Mouse (Mus musculus): ENCODE measurements around the gene Mmp19. TPM values are rescaled to one million over a fixed set of nuclear protein-coding genes. Genes with fewer than 3 reads are reported as not detected.

The Mmp19 gene
- polyA plus RNA-seq (2015; fragmentation: Nextera tagmentation; extraction: Ambion mirVana), result 10.4 and 10.6 TPM in 2 replicates

- peak within 1 kb of the TSS; percentile 38 for H3K4me3 ChIP-seq (ENCODE audit: low read depth, low read length)
- peak within 1 kb of the TSS; percentile 4; the same call in 1 of the 2 replicates for H3K9ac ChIP-seq (ENCODE audit: low read depth, low read length)
- no peaks in the 10 kb centered on the region for H3K4me1 ChIP-seq (ENCODE audit: control insufficient read depth, low read depth, low read length)
- no peaks in the 10 kb centered on the region for H3K27me3 ChIP-seq (ENCODE audit: control insufficient read depth, insufficient read depth, low read depth, low read length)
- WGBS (ENCODE audit: insufficient replicate concordance), result 51% methylated on average over 7 of the region's 7 CpGs
- H3K4me2 ChIP-seq (ENCODE audit: low read depth, low read length), result peak within 1 kb of the TSS; percentile 25
- no peaks in the 10 kb centered on the region for H3K36me3 ChIP-seq (ENCODE audit: control insufficient read depth, insufficient read depth)
- no peaks in the 10 kb centered on the region for H3K9me3 ChIP-seq (replicated peaks; ENCODE audit: control insufficient read depth, low read length)
- peak; percentile 84 for ATAC-seq (ENCODE audit: low read depth)
- peak within 1 kb of the TSS; percentile 56 for H3K27ac ChIP-seq (ENCODE audit: low read length)
These were observed at the start of gene Mmp19 for GRCm38 (mm10) chr10:128790398-128791124. Gene Mmp19, plus strand, starts transcription at chr10:128790910.

- Histone ChIP-seq H3K36me3 (ENCODE audit: control insufficient read depth, insufficient read depth) (no peaks in the 10 kb centered on the region), H3K4me3 (ENCODE audit: low read depth, low read length) (peak overlapping the region; percentile 60), H3K27ac (ENCODE audit: low read length) (no peak overlapping the region), H3K27me3 (ENCODE audit: control insufficient read depth, insufficient read depth, low read depth, low read length) (peaks cover 37% of the 10 kb centered on the region), H3K9me3 (replicated peaks; ENCODE audit: control insufficient read depth, low read length) (no peaks in the 10 kb centered on the region), H3K4me2 (ENCODE audit: low read depth, low read length) (0 out of 2 replicates have a peak overlapping the region, but pooled peaks have one; percentile 66), H3K9ac (ENCODE audit: low read depth, low read length) (no peak overlapping the region), H3K4me1 (ENCODE audit: control insufficient read depth, low read depth, low read length) (peaks cover 14% of the 10 kb centered on the region)
- 26% methylated on average over 4 of the region's 4 CpGs for WGBS (ENCODE audit: insufficient replicate concordance)
- no peak for ATAC-seq (ENCODE audit: low read depth)
These were observed 48.1 kb upstream of the Mmp19 start for GRCm38 (mm10) chr10:128742616-128743015.

GRCm38 (mm10) chr10:128743235-128743634, 47.5 kb upstream of the Mmp19 start:
- 2% methylated on average over 7 of the region's 7 CpGs for WGBS (ENCODE audit: insufficient replicate concordance)
- peaks cover 37% of the 10 kb centered on the region for H3K27me3 ChIP-seq (ENCODE audit: control insufficient read depth, insufficient read depth, low read depth, low read length)

GRCm38 (mm10) chr10:128743791-128744191, 46.9 kb upstream of the Mmp19 start:
- H3K27me3 ChIP-seq (ENCODE audit: control insufficient read depth, insufficient read depth, low read depth, low read length), result peaks cover 37% of the 10 kb centered on the region
- H3K36me3 ChIP-seq (ENCODE audit: control insufficient read depth, insufficient read depth), result no peaks in the 10 kb centered on the region
- WGBS (ENCODE audit: insufficient replicate concordance), result under 1% methylated on average over 36 of the region's 37 CpGs
- ATAC-seq (ENCODE audit: low read depth), result peak; percentile 32
- H3K9ac ChIP-seq (ENCODE audit: low read depth, low read length), result peak overlapping the region; percentile 56
- peak overlapping the region; percentile 66 for H3K4me2 ChIP-seq (ENCODE audit: low read depth, low read length)
- H3K4me3 ChIP-seq (ENCODE audit: low read depth, low read length), result peak overlapping the region; percentile 60
- no peaks in the 10 kb centered on the region for H3K9me3 ChIP-seq (replicated peaks; ENCODE audit: control insufficient read depth, low read length)
- H3K27ac ChIP-seq (ENCODE audit: low read length), result peak overlapping the region; percentile 22; the same call in 1 of the 2 replicates
- H3K4me1 ChIP-seq (ENCODE audit: control insufficient read depth, low read depth, low read length), result peaks cover 12% of the 10 kb centered on the region

More at GRCm38 (mm10) chr10:128743235-128743634, 47.5 kb upstream of the Mmp19 start:
- H3K9ac ChIP-seq (ENCODE audit: low read depth, low read length), result peak overlapping the region; percentile 56
- H3K9me3 ChIP-seq (replicated peaks; ENCODE audit: control insufficient read depth, low read length), result no peaks in the 10 kb centered on the region
- H3K36me3 ChIP-seq (ENCODE audit: control insufficient read depth, insufficient read depth), result no peaks in the 10 kb centered on the region
- peak overlapping the region; percentile 60 for H3K4me3 ChIP-seq (ENCODE audit: low read depth, low read length)
- ATAC-seq (ENCODE audit: low read depth), result no peak
- H3K4me2 ChIP-seq (ENCODE audit: low read depth, low read length), result peak overlapping the region; percentile 66
- H3K27ac ChIP-seq (ENCODE audit: low read length), result no peak overlapping the region
- peaks cover 11% of the 10 kb centered on the region for H3K4me1 ChIP-seq (ENCODE audit: control insufficient read depth, low read depth, low read length)

GRCm38 (mm10) chr10:128744211-128744610, 46.5 kb upstream of the Mmp19 start:
- Histone ChIP-seq H3K4me1 (ENCODE audit: control insufficient read depth, low read depth, low read length) (peaks cover 16% of the 10 kb centered on the region), H3K9me3 (replicated peaks; ENCODE audit: control insufficient read depth, low read length) (no peaks in the 10 kb centered on the region), H3K4me3 (ENCODE audit: low read depth, low read length) (peak overlapping the region; percentile 60), H3K36me3 (ENCODE audit: control insufficient read depth, insufficient read depth) (no peaks in the 10 kb centered on the region), H3K4me2 (ENCODE audit: low read depth, low read length) (peak overlapping the region; percentile 66), H3K27me3 (ENCODE audit: control insufficient read depth, insufficient read depth, low read depth, low read length) (peaks cover 37% of the 10 kb centered on the region), H3K9ac (ENCODE audit: low read depth, low read length) (peak overlapping the region; percentile 56; the same call in 1 of the 2 replicates), H3K27ac (ENCODE audit: low read length) (peak overlapping the region; percentile 22; the same call in 1 of the 2 replicates)
- ATAC-seq (ENCODE audit: low read depth), result no peak
- 23% methylated on average over 8 of the region's 8 CpGs for WGBS (ENCODE audit: insufficient replicate concordance)

- WGBS (ENCODE audit: insufficient replicate concordance), result 20% methylated on average over 18 of the region's 18 CpGs
- Histone ChIP-seq H3K9ac (ENCODE audit: low read depth, low read length) (peak within 1 kb of the TSS; percentile 56), H3K9me3 (replicated peaks; ENCODE audit: control insufficient read depth, low read length) (no peaks in the 10 kb centered on the region), H3K4me1 (ENCODE audit: control insufficient read depth, low read depth, low read length) (peaks cover 24% of the 10 kb centered on the region), H3K27ac (ENCODE audit: low read length) (peak within 1 kb of the TSS; percentile 22; the same call in 1 of the 2 replicates), H3K4me3 (ENCODE audit: low read depth, low read length) (peak within 1 kb of the TSS; percentile 60), H3K27me3 (ENCODE audit: control insufficient read depth, insufficient read depth, low read depth, low read length) (peaks cover 37% of the 10 kb centered on the region), H3K4me2 (ENCODE audit: low read depth, low read length) (peak within 1 kb of the TSS; percentile 66), H3K36me3 (ENCODE audit: control insufficient read depth, insufficient read depth) (no peaks in the 10 kb centered on the region)
- no peak for ATAC-seq (ENCODE audit: low read depth)
These were observed 45.8 kb upstream of the Mmp19 start, which contains the start of gene Dgka for GRCm38 (mm10) chr10:128744680-128745601. Gene Dgka, minus strand, starts transcription at chr10:128744855.

GRCm38 (mm10) chr10:128745946-128746613, 44.6 kb upstream of the Mmp19 start:
- no peak overlapping the region for H3K27ac ChIP-seq (ENCODE audit: low read length)
- 67% methylated on average over 10 of the region's 10 CpGs for WGBS (ENCODE audit: insufficient replicate concordance)

GRCm38 (mm10) chr10:128746972-128747645, 43.6 kb upstream of the Mmp19 start:
- WGBS (ENCODE audit: insufficient replicate concordance), result 47% methylated on average over 9 of the region's 9 CpGs
- no peaks in the 10 kb centered on the region for H3K9me3 ChIP-seq (replicated peaks; ENCODE audit: control insufficient read depth, low read length)
- peak overlapping the region; percentile 95 for H3K4me2 ChIP-seq (ENCODE audit: low read depth, low read length)
- H3K4me3 ChIP-seq (ENCODE audit: low read depth, low read length), result peak overlapping the region; percentile 79
- peaks cover 26% of the 10 kb centered on the region for H3K4me1 ChIP-seq (ENCODE audit: control insufficient read depth, low read depth, low read length)
- peak overlapping the region; percentile 93 for H3K27ac ChIP-seq (ENCODE audit: low read length)
- H3K36me3 ChIP-seq (ENCODE audit: control insufficient read depth, insufficient read depth), result peaks cover 2% of the 10 kb centered on the region; the same call in 1 of the 2 replicates
- H3K9ac ChIP-seq (ENCODE audit: low read depth, low read length), result peak overlapping the region; percentile 83
- peaks cover 32% of the 10 kb centered on the region for H3K27me3 ChIP-seq (ENCODE audit: control insufficient read depth, insufficient read depth, low read depth, low read length)
- no peak for ATAC-seq (ENCODE audit: low read depth)

More at GRCm38 (mm10) chr10:128745946-128746613, 44.6 kb upstream of the Mmp19 start:
- H3K9me3 ChIP-seq (replicated peaks; ENCODE audit: control insufficient read depth, low read length), result no peaks in the 10 kb centered on the region
- no peak overlapping the region for H3K9ac ChIP-seq (ENCODE audit: low read depth, low read length)
- no peaks in the 10 kb centered on the region for H3K36me3 ChIP-seq (ENCODE audit: control insufficient read depth, insufficient read depth)
- peaks cover 26% of the 10 kb centered on the region for H3K4me1 ChIP-seq (ENCODE audit: control insufficient read depth, low read depth, low read length)
- H3K4me2 ChIP-seq (ENCODE audit: low read depth, low read length), result no peak overlapping the region
- peaks cover 37% of the 10 kb centered on the region for H3K27me3 ChIP-seq (ENCODE audit: control insufficient read depth, insufficient read depth, low read depth, low read length)
- ATAC-seq (ENCODE audit: low read depth), result no peak
- H3K4me3 ChIP-seq (ENCODE audit: low read depth, low read length), result no peak overlapping the region

Measured in liver, embryonic 16.5 days (tissue).